Mouse (Mus musculus) kidney, postnatal 0 days (tissue): ENCODE results near the gene 4931406P16Rik. TPM values are rescaled to one million over a fixed set of nuclear protein-coding genes. Genes with fewer than 3 reads are reported as not detected.

ENCODE experiments used
- ATAC-seq: fragments of 200-750 bp; cut with Nextera tagmentation; replicated peaks from 2 replicates; pipeline ENCODE4 v1.8.0; 2017; ENCODE audit warnings: low read depth, moderate number of reproducible peaks, moderate TSS enrichment, moderate library complexity; ENCODE audit not compliant: low FRiP score
- DNase-seq: peaks from one replicate; pipeline ENCODE4 v3.0.0-alpha.2; 2016; ENCODE audit warnings: low spot score
- H3K27ac ChIP-seq: fragments of 300-500 bp; sonication (generic); 2 replicates; pipeline ENCODE4 v1.5.1; 2014; ENCODE audit warnings: mild to moderate bottlenecking
- H3K27me3 ChIP-seq: fragments of 300-500 bp; sonication (generic); 2 replicates; pipeline ENCODE4 v1.6.1; 2014; ENCODE audit warnings: low read length, mixed read lengths; ENCODE audit not compliant: insufficient read depth
- H3K36me3 ChIP-seq: fragments of 300-500 bp; sonication (generic); 2 replicates; pipeline ENCODE4 v1.6.1; 2014; ENCODE audit warnings: low read length, mixed read lengths; ENCODE audit not compliant: insufficient read depth
- H3K4me1 ChIP-seq: fragments of 300-500 bp; sonication (generic); replicated peaks from 2 replicates; pipeline ENCODE4 v1.6.1; 2014; ENCODE audit warnings: antibody characterized with exemption, low read length, mixed read lengths; ENCODE audit not compliant: insufficient read depth
- H3K4me2 ChIP-seq: fragments of 300-500 bp; sonication (generic); 2 replicates; pipeline ENCODE4 v1.6.1; 2014; ENCODE audit warnings: mild to moderate bottlenecking, low read length, moderate library complexity, mixed read lengths
- H3K4me3 ChIP-seq: fragments of 300-500 bp; sonication (generic); replicated peaks from 2 replicates; pipeline ENCODE4 v1.5.1; 2014; ENCODE audit warnings: low read depth, low read length
- H3K9ac ChIP-seq: fragments of 300-500 bp; sonication (generic); 2 replicates; pipeline ENCODE4 v1.6.1; 2014; ENCODE audit warnings: low read depth, low read length
- H3K9me3 ChIP-seq: fragments of 300-500 bp; sonication (generic); replicated peaks from 2 replicates; pipeline ENCODE4 v1.6.1; 2016; ENCODE audit warnings: low read length, inconsistent platforms, mixed read lengths
- CTCF ChIP-seq: IDR thresholded peaks from 2 replicates; pipeline ENCODE4 v1.5.1; 2016; ENCODE audit warnings: antibody characterized with exemption, low read depth, mild to moderate bottlenecking, moderate library complexity
- WGBS: fragments of 180-500 bp; shearing (Covaris S2); extraction: QIAGEN DNeasy Blood & Tissue Kit; methylation state at CpG from one replicate; pipeline ENCODE4 v1.1.7; 2014; 5-methylcytosine and 5-hydroxymethylcytosine counted together
- polyA plus RNA-seq: library from polyadenylated mRNA; unstranded; fragments of >200 nt; fragmentation: Nextera tagmentation; extraction: Ambion mirVana; gene quantifications from 2 replicates; pipeline ENCODE4 v1.2.1, GENCODE M21; 2015

Gene 4931406P16Rik
- polyA plus RNA-seq, 1 experiment from 2014 or later = 41.2 TPM

- DNase-seq = no peak
- TF ChIP-seq CTCF = no peak
- H3K9ac ChIP-seq = no peak overlapping the region
- H3K27me3 ChIP-seq = no peaks in the 10 kb centered on the region
- no peaks in the 10 kb centered on the region for H3K4me1 ChIP-seq
- no peaks in the 10 kb centered on the region for H3K9me3 ChIP-seq
- ATAC-seq = no peak
- no peak overlapping the region for H3K4me2 ChIP-seq
- H3K4me3 ChIP-seq = no peak overlapping the region
- H3K27ac ChIP-seq = no peak overlapping the region
- 0 out of 2 replicates have a peak, but pooled peaks cover 20% of the 10 kb centered on the region for H3K36me3 ChIP-seq
- WGBS = 89% methylated on average over 2 of the region's 2 CpGs
These were observed 35.7 kb downstream of the 4931406P16Rik start for GRCm38 (mm10) chr7:34277656-34278055.

GRCm38 (mm10) chr7:34276066-34276465 lies 37.3 kb downstream of the 4931406P16Rik start:
- H3K27ac ChIP-seq = no peak overlapping the region
- H3K27me3 ChIP-seq = no peaks in the 10 kb centered on the region
- H3K4me1 ChIP-seq = no peaks in the 10 kb centered on the region
- no peak overlapping the region for H3K4me2 ChIP-seq
- no peak for TF ChIP-seq CTCF
- 0 out of 2 replicates have a peak, but pooled peaks cover 15% of the 10 kb centered on the region for H3K36me3 ChIP-seq
- no peak overlapping the region for H3K9ac ChIP-seq
- WGBS = 92% methylated on average over 3 of the region's 3 CpGs
- ATAC-seq = no peak
- no peak for DNase-seq
- H3K4me3 ChIP-seq = no peak overlapping the region
- H3K9me3 ChIP-seq = no peaks in the 10 kb centered on the region

- H3K4me3 ChIP-seq = no peak overlapping the region
- H3K4me1 ChIP-seq = no peaks in the 10 kb centered on the region
- H3K4me2 ChIP-seq = no peak overlapping the region
- 70% methylated on average over 4 of the region's 4 CpGs for WGBS
- no peak for TF ChIP-seq CTCF
- no peaks in the 10 kb centered on the region for H3K9me3 ChIP-seq
- ATAC-seq (no peak), DNase-seq (no peak)
- H3K9ac ChIP-seq = no peak overlapping the region
- no peak overlapping the region for H3K27ac ChIP-seq
- H3K27me3 ChIP-seq = no peaks in the 10 kb centered on the region
- 0 out of 2 replicates have a peak, but pooled peaks cover 11% of the 10 kb centered on the region for H3K36me3 ChIP-seq
These were observed 40.9 kb downstream of the 4931406P16Rik start for GRCm38 (mm10) chr7:34272465-34272864.

DNA sequence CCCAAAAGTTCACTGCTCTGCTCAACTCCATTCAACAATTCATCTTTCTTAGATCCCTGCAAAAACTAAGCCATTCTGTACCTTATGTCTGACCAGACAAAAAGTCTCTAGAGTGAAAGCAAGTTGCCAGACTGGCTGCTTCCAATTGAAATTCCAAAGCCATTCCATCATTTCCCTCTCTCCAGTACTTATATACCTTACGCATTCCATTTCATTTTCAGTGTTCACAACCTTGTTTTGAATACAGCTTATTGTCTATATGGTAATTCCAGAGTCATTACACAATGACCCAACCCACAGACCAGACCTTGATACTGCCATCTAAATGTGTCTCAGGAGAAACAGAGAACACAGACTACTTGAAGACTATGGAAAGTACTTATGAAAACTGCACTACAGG lies 44.9 kb downstream of the 4931406P16Rik start:
- no peak for ATAC-seq
- no peak overlapping the region for H3K9ac ChIP-seq
- no peak for DNase-seq
- H3K9me3 ChIP-seq = no peaks in the 10 kb centered on the region
- no peak for TF ChIP-seq CTCF
- H3K36me3 ChIP-seq = 0 out of 2 replicates have a peak, but pooled peaks cover 2% of the 10 kb centered on the region
- no peak overlapping the region for H3K4me2 ChIP-seq
- no peak overlapping the region for H3K4me3 ChIP-seq
- no peak overlapping the region for H3K27ac ChIP-seq
- H3K4me1 ChIP-seq = no peaks in the 10 kb centered on the region; the same call in 1 of the 2 replicates
- H3K27me3 ChIP-seq = no peaks in the 10 kb centered on the region
- WGBS = 70% methylated on average over 1 of the region's 1 CpGs

DNA sequence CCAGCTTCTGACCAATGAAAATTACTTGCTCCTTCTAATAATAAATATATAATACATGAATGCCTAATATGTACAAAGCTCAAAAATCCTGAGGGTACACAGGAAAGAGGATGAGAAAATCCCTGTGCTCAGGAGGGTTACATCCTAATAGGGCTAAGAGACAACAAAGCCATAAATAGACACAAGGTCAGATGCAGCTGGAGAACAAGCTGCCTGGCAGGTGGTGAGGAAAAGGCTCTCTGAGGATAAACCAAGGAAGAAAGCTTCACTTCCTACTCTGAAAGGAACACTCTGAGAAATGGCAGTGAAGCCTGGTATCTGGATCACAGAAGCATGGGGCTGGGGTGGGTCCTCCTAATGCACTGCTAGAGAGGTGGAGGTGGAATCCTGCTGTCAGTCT lies 46.9 kb downstream of the 4931406P16Rik start:
- Histone ChIP-seq H3K4me2 (no peak overlapping the region), H3K9me3 (no peaks in the 10 kb centered on the region), H3K4me1 (no peaks in the 10 kb centered on the region; the same call in 1 of the 2 replicates), H3K27ac (no peak overlapping the region), H3K27me3 (no peaks in the 10 kb centered on the region), H3K36me3 (peaks cover 19% of the 10 kb centered on the region; the same call in 1 of the 2 replicates), H3K4me3 (no peak overlapping the region), H3K9ac (no peak overlapping the region)
- no peak for TF ChIP-seq CTCF
- ATAC-seq (no peak), DNase-seq (no peak)

GRCm38 (mm10) chr7:34265876-34266346 lies 47.4 kb downstream of the 4931406P16Rik start:
- peak; percentile 85 for DNase-seq
- ATAC-seq = peak; percentile 68
- H3K27ac ChIP-seq = no peak overlapping the region

GRCm38 (mm10) chr7:34263437-34263836 lies 49.9 kb downstream of the 4931406P16Rik start:
- Histone ChIP-seq H3K9ac (no peak overlapping the region), H3K36me3 (peaks cover 19% of the 10 kb centered on the region; the same call in 1 of the 2 replicates), H3K27ac (no peak overlapping the region), H3K27me3 (no peaks in the 10 kb centered on the region), H3K4me2 (no peak overlapping the region), H3K4me3 (no peak overlapping the region), H3K4me1 (no peaks in the 10 kb centered on the region; the same call in 1 of the 2 replicates), H3K9me3 (no peaks in the 10 kb centered on the region)
- DNase-seq = no peak
- ATAC-seq = no peak
- no peak for TF ChIP-seq CTCF
- WGBS = 71% methylated on average over 5 of the region's 5 CpGs

More at GRCm38 (mm10) chr7:34265876-34266346, 47.4 kb downstream of the 4931406P16Rik start:
- TF ChIP-seq CTCF = peak; percentile 82
- no peaks in the 10 kb centered on the region for H3K9me3 ChIP-seq
- H3K4me2 ChIP-seq = no peak overlapping the region
- no peaks in the 10 kb centered on the region; the same call in 1 of the 2 replicates for H3K4me1 ChIP-seq
- H3K36me3 ChIP-seq = peaks cover 19% of the 10 kb centered on the region; the same call in 1 of the 2 replicates
- no peak overlapping the region for H3K4me3 ChIP-seq
- H3K27me3 ChIP-seq = no peaks in the 10 kb centered on the region
- H3K9ac ChIP-seq = no peak overlapping the region
- WGBS = 49% methylated on average over 5 of the region's 5 CpGs
